Mouse (Mus musculus) fat pad, adult 2 months (tissue): ENCODE data around the gene Pdzd8.

Experiments used
- DNase-seq: peaks from one replicate; pipeline ENCODE4 v3.0.0-alpha.2; 2011; ENCODE audit warnings: low read depth, low spot score; ENCODE audit errors: extremely low read depth

Gene Pdzd8

DNA sequence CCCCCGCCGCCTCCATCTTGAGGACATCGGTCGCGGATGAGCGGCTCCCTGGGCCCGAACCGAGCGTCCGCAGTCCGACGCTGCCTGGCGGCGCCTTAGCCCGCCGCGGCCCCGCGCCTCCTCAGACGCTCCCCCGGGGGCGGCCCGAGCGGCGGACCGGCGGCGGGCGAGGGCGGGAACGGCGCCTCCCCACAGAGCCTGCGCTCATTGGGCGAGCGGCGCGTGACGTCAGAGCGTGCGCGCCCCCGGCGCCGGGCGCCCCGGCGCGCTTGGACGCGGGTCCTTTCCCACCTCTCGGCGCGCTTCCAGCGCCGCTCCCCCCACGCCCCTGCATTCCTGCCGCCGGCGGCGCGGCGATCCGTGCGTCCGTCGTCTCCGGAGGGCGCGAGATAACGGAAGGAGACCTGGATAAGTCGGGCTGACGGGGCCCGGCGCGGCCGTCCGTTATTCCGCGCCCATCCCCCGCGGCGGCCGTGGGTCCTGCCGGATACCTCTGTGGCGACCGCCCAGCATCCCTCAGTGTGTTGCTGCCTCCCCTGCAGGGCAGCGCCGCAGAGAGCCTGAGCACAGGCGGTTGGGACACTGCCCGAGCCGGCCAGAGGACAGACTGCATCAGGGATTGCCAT lies at the start of gene Pdzd8:
Pdzd8 (minus strand) TSS at position 123 of the 626 bp plus-strand sequence.
- no peak for DNase-seq

DNA sequence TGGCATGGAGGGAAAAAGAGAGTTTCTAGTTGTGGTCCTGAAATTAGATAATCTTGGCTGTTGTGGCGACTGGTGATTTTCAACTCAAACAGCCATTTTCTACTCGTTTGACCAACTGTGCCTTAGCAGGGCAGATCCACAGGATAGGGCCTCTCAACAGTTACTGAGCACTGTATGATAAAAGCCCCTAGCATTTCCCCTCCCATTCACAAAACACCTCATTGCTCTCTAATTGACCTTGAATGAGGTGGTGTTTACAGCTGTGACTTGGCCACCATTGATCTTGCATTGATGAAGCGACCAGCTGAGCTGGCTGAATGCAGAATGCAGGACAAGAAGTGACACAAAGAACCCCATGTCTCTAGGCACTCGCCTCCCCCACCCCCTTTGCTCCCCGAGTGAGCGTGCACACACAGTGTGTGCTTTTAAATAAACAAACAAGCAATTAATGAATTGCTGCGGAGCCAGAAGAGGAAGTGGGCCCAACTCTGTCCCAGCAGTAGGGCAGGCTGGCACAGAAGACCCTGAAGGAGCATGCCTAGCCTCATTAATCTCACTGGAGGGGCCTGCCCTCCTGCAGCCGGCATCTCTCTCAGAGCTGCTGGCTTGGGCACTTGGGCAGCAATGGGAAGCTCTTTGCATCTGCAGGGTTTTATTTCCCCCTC lies 48.3 kb upstream of the Pdzd8 start:
- no peak for DNase-seq

DNA sequence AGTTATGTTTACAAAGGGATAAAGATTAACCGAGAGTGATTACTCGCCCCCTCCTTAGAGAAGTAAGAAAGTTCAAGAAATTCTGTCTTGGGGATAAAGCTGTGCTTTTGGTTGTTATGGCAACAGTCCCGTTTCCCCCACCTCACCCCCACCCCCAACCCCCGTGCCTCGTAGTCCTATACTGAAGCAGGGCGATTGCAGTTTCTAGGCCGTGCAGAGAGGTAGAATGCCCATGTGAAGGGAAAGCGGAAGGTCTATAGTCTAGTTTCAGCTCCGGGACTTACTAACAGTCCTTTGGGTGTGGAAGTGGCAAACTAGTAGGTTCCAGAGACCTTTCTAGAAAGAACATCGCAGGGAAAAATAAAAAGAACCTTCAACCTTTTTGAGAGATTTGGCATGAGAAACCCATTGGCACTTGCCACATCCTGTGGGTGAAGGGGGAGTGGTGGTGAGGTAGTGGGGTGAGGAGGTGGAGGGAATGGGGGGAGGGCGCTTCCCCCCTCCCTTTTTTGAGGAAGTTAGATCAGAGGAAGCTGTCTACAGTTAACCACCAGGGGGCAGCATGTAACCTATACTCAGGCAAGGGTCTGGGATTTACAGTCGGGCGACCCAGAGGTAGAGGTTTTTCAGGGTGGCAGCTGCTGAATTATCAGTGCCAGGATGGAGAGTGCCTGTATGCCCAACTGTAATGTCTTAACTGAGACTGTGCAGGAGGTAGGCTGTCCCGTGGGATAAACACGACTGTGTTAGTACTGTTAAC lies 43.4 kb upstream of the Pdzd8 start:
- DNase-seq, result no peak

DNA sequence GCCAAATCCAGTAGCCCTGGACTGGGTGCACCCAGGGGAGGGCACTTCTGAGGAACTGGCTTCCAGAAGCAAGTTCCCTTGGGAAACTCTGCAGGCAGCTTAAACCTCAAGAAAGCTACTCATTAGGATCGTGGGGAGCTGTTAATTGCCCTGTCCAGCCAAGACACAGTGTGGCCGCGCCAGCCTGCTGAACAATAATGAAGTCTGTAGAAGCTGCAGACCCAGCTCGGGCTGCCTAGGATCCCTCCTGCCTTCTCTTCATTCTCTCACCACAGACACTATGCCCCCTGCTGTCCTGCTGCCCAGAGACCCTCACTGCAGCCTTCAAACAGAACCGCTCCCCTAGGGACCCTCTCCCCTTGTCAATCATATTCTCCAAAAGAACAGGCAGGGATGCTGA lies 42.8 kb upstream of the Pdzd8 start:
- DNase-seq, result no peak

DNA sequence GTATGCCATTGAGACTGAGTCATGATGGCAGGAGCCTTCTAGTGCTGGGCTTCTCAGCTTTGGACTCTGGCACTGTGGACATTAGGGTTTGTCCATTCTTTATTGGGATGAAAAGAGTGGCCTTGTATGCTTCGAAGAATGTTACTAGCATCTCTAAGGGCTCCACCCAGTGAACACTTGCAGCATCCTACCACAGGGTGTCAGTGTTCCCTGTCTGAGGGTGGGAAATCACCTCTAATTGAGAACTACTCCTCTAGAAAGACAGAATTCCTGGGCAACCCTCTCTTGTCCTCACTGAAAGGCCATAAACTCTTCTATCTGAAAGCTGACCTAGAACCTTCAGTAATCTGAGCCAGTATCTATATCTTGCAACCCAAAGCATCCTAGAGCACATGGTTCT lies 41.6 kb upstream of the Pdzd8 start:
- no peak for DNase-seq

DNA sequence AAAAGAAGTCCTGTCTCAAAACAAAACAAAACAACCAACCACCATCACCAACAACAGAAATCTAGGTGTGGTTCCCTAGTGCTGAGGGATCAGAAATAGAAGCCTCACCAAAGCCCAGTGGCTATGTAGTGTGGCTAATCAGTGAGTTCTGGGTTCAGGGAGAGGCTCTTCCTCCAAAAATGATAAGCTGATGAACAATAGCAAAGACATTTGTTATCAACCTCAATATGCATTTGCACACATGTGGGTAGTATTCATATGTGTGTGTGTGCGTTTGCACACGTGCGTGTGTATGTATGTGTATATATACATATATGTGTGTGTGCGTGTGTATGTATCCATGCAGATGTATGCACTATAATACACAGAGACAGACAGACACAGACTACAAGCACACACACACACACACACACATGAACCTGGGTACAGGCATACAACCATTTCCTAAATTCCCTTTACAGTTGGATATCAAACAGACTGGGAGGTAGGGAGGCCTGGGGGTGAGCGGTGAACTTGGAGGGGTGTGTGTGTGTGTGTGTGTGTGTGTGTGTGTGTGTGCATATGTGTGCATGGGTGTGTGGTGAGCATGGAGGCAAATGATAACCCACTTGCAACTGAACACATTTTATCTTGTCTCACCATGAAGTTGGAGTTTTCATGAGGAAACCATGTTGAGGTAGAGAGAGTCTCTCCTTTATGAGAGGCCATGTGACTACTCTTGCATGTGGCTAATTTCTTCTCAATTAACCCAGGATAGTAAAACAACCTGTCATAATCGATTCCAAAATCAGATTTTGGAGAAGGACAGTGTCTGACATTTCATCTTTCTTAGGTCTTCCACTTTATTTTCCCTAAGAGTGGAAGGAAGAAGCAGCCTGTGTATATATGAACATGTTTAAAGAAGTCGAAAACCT lies 39.3 kb upstream of the Pdzd8 start:
- DNase-seq, result no peak

DNA sequence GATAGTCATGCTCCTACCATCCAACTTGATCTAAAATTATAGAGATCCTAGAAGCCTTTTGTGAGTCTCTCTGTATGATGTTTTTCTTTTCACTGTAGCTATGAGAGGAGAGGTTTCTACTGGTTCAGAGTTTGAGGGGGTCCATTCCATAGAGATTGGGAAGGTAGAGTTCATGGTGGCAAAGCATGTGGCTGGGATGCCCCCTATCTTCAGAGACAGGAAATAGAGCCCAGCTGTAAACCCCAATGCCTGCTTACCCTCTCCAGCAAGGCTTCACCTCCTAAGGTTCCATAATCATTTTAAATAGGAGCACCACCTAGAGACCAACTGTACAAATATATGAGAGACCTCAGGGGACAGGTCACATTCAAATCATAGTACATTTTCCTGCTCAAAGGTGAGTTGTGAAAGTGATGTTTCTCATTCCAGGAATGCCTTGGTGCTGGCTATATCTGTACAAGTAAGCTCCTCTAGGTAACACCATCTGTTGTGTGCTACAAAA lies 36.9 kb upstream of the Pdzd8 start:
- no peak for DNase-seq

DNA sequence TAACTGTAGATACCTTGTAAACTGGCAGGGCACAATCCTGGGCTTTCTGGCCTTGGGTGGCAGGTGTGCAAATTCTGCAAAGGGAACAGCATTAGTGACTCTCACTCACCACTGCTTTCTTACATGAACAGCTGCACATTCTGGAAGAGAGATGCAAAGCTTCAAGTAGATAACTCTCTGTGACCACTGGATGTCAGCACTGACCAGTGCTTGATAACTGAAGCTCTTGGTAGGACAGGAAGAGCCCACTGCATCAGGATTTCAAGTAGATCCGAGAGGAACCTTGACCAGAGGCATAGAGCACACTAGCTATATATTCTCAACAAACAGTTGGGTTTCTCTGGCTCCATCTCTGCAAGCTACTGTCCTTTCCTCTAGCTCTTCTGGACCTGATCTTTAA lies 34.4 kb upstream of the Pdzd8 start:
- no peak for DNase-seq

DNA sequence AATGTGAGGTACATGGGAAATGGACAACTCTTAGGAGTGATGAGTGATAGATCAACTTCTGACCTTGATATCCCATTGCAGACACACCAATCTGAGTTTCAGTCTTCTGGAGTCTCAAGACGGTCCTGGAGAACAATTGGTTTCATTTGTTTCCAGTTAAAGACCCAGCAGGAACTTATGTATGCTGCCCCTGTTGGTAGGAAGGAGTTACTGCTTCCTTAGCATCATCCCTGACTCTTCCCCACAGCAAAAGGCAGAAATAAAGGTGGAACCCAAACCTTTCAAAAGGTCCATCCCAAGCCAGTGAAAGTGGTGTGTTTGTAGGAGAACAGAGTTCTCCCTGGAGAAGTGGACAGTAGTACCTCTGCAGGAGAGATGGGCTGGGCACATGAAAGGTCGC lies 30.9 kb upstream of the Pdzd8 start:
- no peak for DNase-seq

DNA sequence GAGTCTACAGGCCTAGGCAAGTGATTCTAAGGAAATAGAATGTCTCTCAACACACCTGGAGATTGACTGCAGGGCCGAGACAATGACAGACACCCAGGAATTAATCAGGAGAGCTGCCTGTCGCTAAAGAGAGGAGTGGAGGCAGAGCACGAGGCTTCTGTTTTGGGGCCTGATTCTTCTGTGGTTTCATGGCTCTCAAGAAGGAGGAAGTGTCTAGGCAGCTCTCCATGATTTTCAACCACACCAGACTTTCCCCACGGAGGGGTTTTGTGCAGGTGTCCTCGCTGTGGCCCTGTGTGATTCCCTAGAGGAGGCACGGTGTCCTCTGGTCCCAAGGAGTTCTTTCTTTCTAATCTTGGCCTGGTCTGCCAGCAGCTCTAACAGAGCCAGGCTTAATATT lies 29.4 kb upstream of the Pdzd8 start:
- no peak for DNase-seq

DNA sequence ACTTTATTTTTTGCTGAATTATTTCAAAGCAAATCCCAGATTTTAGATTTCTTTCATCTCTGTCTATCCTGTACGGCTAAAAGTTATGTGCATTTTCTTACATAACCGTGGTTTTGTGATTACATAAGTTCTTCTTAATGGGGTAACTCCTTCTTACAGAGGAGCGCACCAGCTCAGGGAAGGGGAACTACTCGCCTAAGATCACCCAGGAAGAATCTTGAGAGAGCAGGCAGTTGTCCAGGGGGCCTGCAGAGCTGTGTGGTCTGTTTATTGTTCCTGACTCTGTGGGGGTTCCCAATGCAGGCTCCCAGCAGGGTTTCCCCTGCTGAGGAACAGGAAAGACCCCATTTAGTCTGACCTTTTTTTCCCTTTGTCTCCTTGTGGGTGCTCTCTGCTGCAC lies 27.3 kb upstream of the Pdzd8 start:
- DNase-seq, result no peak

DNA sequence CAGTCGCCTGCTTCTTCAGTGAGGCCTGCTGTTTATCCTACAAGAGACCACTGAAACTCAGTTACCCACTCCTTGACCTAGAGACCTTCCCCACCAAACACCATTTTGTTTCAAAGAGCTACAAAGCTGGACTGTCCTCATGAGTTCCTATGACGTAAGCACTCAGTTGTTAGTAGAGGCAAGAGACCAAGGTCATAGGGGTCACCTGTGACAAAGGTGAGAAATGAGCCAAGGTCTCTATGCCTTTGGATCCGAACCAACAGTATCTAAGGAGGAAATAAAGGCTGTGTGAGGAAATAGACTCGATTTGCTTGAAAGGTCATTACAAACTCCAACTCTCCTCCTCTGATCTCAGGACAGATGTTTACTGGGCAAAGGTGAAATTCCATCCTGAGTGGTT lies 25.4 kb upstream of the Pdzd8 start:
- no peak for DNase-seq

DNA sequence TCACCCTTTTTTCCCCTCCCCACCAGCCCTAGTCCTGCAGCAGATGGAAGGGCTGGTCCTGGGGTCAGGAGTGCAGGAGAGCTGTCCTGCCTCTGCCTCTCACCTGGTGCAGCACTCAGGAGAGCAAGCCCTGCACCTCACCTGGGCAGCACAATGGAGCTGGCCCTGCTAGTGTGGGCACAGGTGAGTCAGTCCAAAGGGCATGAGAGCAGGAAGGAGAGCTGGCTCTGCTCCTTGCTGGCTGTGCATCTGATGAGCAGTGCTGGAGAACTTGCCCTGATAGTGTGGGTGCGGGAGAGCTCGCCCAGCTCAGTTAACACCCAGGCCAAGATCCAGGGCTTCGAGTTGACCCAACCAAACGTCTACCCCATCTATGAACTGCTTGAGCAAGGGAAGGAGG lies 22.3 kb upstream of the Pdzd8 start:
- no peak for DNase-seq

DNA sequence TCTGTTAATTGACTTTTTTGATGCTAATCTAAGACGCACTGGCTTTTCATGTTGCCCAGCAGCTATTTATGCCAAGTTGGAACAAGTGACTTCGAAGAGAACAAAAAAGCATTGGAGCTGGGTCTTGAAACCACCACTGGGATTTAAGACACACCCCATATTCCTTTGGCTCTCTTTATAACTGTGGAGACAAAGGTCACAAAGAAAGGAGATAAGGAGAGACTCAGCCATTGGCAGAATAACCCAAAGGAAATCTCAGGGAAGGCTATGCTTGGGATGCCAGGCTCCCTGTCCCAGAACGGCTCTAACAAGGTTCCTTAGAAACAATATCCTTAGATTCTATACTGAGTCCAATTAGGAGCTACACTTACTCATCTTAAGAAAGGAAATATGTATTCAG lies 21.1 kb upstream of the Pdzd8 start:
- no peak for DNase-seq

DNA sequence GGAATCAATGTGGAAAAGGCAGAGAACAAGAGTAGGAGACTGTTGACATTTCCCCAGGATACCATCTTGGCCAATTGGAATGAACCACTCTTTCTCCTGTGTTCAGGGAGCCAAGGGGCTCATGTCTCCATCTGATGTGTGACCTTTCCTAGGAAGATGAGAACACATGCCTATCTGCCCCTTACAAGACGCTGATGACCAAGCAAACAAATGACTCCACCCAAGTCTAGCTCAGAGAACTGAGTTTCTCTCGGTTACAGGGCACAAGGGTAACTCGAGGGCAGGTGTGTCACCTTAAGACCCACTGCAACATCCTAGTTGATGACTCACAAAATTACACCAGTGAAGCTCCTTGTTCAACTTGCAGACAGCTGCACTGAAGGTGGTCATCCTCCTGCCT lies 18.1 kb upstream of the Pdzd8 start:
- no peak for DNase-seq

DNA sequence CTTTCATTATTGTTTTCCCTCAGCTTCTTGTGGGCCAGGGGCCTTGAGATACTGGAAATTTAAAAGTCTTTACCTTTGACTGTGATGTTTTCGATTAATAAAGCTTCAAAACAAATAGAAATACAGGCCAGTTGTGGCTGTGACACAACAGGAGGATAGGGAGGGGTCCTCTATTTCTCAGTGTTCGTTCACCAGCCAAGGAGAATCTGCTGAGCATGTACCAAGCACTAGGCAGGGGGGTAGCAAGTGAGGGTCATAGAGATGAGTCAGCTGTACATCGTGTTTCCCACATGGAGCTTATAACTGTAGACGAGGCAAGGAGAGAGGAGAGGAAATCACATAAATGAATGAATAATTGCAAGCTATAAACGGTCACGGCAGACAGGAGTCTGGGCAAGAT lies 17.1 kb upstream of the Pdzd8 start:
- no peak for DNase-seq

DNA sequence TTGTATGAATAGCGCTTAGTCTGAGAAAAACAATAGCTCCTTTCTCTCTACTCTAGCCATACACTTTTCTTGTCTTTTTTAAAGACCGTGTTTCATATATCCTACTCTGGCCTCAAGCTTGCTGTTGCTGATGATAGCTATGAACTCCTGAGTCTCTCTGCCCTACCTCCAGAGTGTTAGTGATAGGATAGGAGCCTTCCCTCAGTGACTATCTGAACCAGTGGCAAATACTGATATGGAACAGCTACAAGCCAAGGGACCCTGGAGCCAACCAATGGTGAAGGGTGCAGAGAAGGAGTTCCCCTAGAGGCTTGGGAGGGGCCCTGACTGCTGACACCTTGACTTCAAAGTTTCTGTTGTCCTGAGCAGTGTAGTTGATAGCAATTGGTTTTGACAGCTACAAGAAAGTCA lies 14.9 kb upstream of the Pdzd8 start:
- no peak for DNase-seq

DNA sequence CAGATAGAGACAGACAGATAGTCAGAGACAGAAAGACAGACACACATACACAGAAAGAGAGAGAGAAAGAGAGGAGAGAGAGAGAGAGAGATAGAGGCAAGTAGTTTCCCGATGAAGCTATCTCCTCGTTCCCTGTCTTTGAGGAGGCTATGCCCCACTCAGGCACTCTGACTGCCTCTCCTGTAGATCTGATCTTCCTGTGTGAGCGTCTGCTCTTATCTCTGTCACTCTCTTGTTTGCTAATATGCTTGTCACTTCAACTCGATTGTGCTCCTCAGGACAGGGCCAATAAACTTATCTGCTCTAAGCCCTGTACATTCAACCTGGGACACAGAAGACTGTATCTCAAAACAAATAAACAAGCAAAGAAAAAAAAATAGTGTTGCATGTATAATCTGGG lies 13.6 kb upstream of the Pdzd8 start:
- DNase-seq, result no peak

DNA sequence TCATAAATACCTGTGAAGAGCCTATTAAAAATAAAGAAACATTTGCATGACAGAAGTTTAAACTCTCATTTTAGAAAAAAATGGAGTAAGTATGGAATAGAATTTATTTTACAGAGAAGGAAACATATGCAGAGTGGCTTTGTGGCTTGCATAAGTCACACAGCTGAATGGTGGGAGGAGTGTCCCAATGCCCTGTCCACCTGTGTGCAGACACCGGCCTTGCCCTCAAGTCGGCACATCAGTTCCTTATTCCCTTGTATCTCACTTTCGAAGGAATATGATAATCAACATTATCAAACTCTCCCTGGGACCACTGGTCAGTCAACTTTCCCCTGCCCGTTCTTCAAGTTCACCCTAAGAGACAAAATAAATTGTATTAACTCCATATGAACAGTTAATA lies 12.3 kb upstream of the Pdzd8 start:
- DNase-seq, result no peak

DNA sequence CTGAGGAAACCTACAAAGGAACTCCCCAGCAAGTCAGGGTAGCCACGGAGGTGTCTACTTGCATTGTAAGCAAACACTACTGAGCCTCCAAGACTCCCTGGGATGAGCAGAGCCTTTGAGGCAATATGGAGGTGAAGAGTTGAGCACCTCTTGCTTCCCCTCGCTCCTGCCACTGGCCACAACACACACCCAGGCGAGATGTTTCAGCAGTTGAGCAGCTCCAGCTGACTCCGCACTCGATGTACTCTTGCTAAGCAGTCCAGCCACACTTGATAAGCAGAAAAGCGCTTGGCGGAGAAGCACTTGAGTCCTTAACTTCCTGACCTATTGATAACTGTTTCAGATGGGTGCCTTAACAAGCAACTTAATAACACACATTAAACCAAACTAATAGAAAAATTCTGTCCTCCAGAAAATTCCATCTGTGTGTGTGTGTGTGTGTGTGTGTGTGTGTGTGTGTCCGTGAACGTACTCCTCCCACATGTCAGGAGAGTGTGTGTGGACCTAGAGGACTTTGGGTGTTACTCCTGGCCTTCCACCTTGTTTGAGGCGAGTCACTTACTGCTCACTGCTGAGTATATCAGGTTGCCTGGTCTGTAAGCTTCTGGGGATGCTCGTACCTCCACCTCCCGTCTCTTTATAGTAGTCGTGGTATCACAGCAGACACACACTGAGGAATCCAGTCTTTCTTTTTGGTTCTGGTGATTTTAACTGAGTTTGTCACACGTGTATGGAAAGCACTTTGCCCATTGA lies 11.4 kb upstream of the Pdzd8 start:
- DNase-seq, result no peak
